Mouse (Mus musculus) c-Kit-positive CD71-positive TER-119-negative erythroid progenitor cells, embryonic 14.5 days (primary cell): ENCODE measurements around the gene Boll.

Source experiments
- DNase-seq: peaks from one replicate; pipeline ENCODE4 v3.0.0-alpha.2; 2013; ENCODE audit warnings: low read depth

Gene Boll

GRCm38 (mm10) chr1:55238496-55238895 is 124.8 kb downstream of the Boll start:
- DNase-seq = peak; percentile 21

DNA sequence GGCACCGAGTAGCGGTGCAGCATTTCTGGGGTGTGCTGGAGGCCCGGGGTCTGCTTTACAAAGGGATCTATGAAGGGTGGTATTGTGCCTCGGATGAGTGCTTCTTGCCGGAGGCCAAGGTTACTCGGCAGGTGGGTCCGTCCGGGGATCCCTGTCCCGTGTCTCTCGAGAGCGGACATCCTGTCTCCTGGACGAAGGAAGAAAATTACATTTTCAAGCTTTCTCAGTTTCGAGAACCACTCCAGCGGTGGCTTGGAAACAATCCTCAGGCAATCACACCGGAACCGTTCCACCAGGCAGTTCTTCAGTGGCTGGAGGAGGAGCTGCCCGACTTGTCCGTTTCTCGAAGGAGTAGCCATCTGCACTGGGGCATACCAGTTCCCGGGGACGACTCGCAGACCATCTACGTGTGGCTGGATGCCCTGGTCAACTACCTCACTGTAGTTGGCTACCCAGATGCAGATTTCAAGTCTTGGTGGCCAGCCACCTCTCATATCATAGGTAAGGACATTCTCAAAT is 125.6 kb downstream of the Boll start:
- DNase-seq = peak; percentile 23

DNA sequence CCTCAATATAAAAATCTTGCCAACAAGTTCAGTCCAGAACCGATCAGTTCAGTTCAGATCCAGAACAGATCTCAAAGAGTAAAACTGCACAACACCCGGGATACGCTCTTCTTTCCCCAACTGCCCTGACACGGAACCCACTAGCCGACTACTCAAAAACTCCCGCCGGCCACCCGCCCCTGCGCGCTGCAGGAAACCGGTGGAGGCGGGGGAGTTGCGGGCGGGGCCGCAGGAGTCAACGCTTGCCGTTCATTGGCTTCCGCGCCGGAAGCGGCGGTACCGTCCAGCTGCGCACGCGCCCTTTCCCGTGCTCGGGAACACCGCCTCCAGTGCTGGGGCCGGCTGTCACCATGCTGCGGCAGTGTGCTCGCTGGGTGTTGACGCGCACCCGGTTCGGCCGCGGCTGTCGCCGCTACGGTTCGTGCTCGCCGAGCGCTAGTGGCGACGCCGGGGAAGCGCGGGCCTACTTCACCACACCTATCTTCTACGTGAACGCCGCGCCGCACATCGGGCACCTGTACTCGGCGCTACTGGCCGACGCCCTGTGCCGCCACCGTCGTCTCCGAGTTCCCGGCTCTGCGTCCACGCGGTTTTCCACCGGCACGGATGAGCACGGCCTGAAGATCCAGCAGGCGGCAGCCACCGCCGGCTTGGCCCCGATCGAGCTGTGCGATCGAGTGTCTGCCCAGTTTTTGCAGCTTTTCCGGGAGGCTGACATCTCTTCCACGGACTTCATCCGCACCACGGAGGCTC is 126.2 kb downstream of the Boll start, which contains the start of gene Mars2:
Gene Mars2, plus strand, starts transcription at position 288 of the 753 bp plus-strand sequence.
- DNase-seq = peak; percentile 91

GRCm38 (mm10) chr1:55236487-55236886 is 126.8 kb downstream of the Boll start:
- DNase-seq = no peak

DNA sequence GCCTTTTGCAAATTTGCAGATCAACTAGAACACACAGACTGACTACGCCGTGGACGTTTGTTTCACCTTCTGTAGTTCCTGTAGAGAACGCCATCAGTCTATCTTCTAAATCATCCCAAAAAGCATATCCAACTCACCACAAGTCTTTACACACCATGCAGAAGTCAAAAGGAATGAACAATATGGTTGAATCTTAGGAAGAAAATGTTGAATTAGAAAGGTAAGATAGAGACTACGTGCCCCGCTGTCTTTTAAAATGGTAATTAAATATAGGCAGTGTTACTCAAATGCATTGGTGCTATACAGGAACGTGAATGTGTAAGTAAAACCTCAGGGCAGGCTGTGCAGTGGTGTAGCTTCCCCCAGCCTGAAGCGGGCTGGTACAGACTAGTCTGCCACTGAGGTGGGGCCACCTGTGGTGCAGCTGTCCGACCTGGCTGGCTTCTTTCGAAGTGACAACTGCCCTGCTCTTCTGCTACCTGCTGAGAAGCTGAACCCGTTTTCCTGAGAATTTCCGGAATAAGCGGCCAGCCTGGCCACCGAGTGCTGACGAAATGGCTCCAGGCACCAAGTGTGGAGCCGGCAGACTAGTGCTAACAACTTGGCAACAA is 128.3 kb downstream of the Boll start:
- DNase-seq = no peak

- no peak for DNase-seq
These were observed 134.9 kb downstream of the Boll start for GRCm38 (mm10) chr1:55228256-55228884.

GRCm38 (mm10) chr1:55227376-55227775 is 135.9 kb downstream of the Boll start:
- DNase-seq = no peak

DNA sequence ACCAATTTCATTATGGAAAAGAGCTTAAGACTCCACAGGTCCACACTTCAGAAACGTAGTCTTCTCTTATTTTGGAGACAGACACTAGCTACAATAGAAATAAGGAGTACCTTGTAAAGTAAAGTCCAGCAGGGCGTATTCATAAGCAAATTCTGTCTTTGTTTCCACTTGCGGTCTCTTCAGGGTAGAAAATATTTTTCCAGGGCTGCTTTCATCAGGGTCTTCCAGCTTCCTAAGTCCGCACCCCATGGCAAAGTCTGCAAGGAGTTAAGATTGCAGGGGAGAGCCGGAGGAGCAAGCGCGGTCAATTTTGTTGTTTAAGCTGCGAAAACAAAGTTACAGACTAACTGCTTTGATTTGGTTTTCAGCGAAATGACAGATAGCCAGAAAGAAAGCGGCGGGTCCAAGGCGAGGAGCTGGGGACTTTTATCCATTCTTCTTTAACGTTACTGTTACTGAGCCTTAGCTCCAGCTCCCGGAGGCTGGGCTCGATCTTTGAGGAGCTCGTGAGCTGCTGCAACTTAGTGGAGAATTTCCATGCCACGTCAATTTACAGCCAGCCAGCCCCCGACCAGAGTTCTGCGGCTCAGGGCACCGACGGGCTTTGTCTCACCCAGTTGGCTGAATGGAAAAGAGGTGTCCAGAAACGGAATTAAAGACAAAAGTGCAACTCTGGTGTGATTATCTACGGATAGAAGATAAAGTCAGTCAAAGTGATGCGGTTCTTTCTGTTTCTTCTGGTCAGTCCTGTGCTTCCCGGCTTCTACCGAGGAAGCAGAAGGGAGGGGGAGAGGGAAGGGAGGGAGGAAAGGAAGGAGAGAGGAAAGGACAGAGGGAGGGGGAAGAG is 137.0 kb downstream of the Boll start, which contains the start of gene Rftn2:
Gene Rftn2, minus strand, starts transcription at position 772 of the 847 bp plus-strand sequence.
- DNase-seq = no peak

DNA sequence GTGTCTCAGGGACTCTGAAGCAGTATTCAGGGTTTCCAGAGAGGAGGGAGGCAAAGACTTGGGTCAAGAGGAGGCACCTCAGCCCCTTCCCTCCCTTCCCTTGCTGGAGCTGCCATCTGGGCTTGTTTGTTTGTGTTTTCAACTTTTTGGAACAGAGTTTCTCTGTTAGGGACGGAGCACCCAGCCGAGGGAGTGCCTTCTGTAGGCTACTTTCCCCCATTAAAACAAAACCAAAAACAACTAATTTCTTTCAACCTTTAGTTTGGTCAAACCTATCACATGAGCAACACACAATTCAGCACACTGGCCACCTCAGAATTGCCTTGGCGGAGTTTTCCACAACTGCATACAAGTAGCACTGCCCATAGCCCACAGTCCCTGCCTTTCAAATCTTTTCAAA is 137.9 kb downstream of the Boll start:
- DNase-seq = no peak

GRCm38 (mm10) chr1:55224111-55224510 is 139.2 kb downstream of the Boll start:
- no peak for DNase-seq

GRCm38 (mm10) chr1:55223026-55223425 is 140.2 kb downstream of the Boll start:
- DNase-seq = no peak

- no peak for DNase-seq
These were observed 141.9 kb downstream of the Boll start for GRCm38 (mm10) chr1:55221352-55221751.

DNA sequence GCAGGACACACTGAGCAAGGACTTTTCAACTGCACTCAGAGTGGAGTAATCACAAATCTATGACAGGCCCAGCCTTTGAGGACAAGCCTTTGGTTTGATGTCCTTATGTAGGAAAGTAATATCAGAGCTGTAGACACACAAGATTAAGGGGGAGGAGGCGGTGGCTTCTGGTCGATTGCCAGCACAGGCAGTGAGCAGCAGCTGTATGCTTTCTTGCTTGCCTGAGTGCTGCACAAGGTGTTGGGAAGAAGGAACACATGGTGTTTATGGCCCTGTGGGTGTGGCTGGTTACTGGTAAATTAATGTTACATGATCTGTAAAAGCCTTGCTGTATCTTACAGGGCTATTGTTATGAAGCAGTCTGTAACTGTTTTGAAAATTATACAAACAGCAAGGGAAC is 146.1 kb downstream of the Boll start:
- DNase-seq = no peak

DNA sequence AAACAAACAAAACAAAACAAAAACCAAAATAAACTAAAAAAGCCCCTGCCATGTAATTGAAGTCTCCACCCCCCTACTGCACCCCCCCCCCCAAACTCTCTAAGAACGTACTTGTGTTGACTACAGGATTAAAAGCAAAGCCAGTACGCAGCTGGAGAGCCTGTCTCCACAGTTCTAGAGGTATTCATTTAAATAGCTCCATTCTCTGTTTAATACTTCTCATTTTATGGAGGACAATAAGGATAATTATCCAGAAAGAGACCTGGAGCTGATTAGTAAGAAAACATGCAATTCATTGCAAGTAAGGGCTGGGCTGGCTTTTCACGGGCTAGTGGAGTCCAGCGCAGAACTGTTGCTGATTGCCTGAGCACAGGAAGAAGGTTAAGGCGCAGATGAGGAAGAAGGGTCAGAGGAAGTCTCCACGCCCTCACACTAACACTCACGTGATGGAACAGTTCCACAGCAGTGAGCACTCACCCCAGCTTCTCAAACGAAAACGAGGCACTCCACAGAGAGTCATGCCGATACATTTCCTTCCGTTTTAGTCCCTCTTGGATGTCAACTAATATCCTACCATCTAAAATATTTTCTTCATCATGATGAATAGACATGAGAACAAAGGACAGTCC is 148.0 kb downstream of the Boll start:
- DNase-seq = no peak

DNA sequence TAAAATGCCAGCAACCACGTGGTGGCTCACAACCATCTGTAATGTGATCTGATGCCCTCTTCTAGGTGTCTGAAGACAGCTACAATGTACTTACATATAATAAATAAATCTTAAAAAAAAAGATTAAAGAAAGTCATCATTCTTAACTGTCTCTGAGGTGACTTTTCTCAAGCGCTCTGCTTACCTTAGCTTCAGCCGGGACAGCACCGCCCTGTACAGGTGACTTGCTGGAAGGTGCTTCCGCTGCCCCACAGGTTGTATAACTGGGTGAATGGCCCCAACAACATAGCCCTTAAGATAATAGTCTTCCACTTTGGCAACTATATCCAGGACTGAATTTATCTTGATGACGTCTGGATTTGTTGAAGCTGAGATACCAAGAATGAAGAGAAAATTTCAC is 149.3 kb downstream of the Boll start:
- no peak for DNase-seq

DNA sequence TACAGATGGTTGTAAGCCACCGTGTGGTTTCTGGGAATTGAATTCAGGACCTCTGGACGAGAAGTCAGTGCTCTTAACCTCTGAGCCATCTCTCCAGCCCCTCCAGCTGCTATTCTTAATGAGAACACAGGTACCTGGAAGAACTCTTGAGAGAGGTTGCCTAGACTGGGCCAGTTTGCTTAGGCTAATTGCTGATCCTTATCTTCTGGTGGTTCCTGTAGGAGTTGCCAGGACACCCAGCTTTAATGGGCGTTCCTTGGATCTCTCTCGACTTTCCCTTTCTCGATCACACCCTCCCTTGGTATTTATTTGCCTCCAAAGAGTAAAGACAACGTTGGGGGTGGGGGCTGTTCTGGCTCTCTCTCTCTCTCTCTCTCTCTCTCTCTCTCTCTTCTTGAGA is 149.8 kb downstream of the Boll start:
- DNase-seq = no peak

DNA sequence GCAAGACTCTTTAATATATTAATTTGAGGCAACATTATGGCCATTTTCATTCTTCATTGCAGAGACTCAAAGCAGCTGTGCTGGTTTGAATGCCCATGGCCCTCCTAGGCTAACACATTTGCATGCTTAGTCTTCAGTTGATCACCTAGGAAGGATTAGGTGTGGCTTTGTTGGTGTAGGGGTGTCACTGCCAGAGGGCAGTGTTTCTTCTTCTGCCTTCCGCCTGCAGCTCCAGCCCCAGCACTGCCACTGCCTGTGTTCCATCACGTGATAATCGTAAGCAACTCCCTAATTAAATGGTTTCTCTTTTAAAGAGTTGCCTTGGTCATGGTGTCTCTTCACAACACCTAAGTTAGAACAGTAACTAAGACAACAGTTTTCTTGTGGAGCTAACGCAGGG is 150.5 kb downstream of the Boll start:
- DNase-seq = no peak

GRCm38 (mm10) chr1:55211081-55211480 is 152.2 kb downstream of the Boll start:
- no peak for DNase-seq

- DNase-seq = peak; percentile 7
These were observed 152.9 kb downstream of the Boll start for GRCm38 (mm10) chr1:55210202-55210965.

GRCm38 (mm10) chr1:55208500-55209140 is 154.6 kb downstream of the Boll start:
- no peak for DNase-seq
